Mouse (Mus musculus): Measurements from ENCODE around the gene Tcstv1.
"Not testable (repeated sequence)": the region's sequence is repeated elsewhere in the genome, so short reads cannot be mapped to it uniquely, and the experiment has no call there.

Gene Tcstv1

GRCm38 (mm10) chr13:119894685-119895084 lies at the start of gene Tcstv1:
Tcstv1 (minus strand) TSS chr13:119894785.
- not testable (repeated sequence) for DNase-seq (ENCODE audit: low read depth)

DNA sequence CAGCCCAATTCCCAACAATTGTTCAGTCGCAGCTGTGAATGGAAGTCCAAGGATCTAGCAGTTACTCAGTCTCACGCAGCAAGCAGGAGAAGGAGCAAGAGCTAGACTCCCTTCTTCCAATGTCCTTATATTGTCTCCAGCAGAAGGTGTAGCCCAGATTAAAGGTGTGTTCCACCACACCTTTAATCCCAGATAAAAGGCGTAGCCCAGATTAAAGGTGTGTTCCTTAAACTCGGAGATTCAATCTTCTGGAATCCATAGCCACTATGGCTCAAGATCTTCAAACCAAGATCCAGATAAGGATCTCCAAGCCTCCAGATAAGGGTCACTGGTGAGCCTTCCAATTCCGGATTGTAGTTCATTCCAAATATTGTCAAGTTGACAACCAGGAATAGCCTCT lies 34.6 kb upstream of the Tcstv1 start, which contains the start of gene Gm21761:
Gene Gm21761 (minus strand): TSS at position 101 of the 400 bp plus-strand sequence.
- DNase-seq (ENCODE audit: low read depth): not testable (repeated sequence)

GRCm38 (mm10) chr13:119924597-119925340 lies 30.2 kb upstream of the Tcstv1 start:
- DNase-seq (ENCODE audit: low read depth): not testable (repeated sequence)

GRCm38 (mm10) chr13:119916966-119917722 lies 22.6 kb upstream of the Tcstv1 start:
- DNase-seq (ENCODE audit: low read depth): not testable (repeated sequence)

DNA sequence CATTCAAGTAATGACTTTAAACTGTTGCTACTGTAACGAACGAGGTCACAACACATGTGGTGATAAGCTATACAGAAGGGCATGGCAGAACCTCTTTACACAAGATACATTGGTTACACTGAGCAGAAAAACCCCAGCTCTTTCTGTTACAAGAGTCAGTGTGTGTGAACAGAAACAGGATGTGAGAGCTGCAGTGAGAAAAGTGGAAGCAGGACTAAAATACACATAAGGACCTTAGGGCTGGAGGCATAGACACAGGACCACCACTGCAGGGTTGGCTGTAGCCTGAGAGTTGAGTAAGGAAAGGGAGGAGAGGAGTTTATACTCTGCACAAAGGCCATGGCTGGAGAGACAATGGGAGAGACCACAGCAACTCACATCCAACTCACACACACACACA lies 21.9 kb upstream of the Tcstv1 start:
- not testable (repeated sequence) for DNase-seq (ENCODE audit: low read depth)

- DNase-seq (ENCODE audit: low read depth): not testable (repeated sequence)
Measured at GRCm38 (mm10) chr13:119898549-119898948, 4.0 kb upstream of the Tcstv1 start.

DNA sequence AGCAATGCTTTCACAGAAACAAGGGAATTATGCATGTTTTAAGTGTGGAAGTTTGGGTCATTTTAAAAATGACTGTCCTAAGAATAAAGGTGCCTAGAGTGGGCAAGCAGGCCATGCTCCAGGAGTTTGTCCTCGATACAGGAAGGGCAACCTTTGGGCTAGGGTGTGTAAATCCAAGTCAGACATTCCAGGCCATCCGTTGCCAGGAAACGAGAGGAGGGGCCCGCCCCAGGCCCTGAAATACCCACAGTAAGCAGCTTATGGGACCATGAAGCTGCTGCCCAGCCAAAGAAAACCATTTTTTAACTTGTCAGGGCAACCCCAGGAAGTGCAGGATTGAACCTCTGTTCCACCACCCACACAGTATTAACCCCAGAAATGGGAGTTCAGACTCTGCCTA lies 7.7 kb downstream of the Tcstv1 start:
- not testable (repeated sequence) for DNase-seq (ENCODE audit: low read depth)

DNA sequence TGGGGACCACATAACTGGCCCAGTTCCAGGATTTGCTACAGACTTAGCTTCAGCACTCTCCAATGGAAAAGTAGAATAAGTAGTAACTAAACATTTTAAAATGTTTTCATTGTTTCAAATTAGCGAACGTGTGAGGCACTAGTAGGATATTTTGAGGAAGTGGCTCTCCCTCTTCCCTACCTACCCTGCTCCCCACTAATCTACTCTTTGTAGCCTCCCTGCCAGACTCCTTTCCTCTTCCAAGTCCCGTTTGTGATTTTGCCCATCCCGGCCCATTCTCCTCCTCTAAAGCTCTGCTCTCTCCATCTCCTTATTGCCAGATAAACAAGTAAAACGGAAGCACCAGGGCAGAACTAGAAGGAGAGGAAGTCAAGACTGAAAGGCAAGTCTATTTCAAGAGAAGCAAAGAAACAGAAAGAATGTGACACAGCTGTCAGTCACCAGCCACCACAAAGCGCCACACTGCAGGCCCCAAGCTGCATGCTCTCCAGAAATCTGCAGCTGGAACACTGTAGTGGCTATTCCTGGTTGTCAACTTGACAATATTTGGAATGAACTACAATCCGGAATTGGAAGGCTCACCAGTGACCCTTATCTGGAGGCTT lies 30.1 kb downstream of the Tcstv1 start:
- DNase-seq (ENCODE audit: low read depth): not testable (repeated sequence)

DNA sequence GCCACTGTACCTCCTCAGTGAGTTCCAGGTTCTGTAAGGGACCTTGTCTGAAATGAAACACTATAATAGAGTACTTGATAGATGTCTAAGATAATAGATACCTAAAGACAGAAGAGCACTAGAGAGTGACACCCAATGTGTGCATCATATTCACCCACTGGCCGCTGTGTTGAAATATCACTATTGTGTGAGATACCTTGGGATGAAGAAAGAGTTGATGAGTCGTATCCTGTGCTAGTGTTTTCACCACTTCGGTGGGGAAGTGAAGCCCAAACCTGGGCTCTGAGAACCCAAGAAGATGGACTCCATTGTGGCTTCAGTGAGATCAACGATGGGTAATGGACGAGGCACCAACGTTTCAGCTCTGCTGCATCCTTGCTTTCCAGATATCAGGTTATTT lies 32.2 kb downstream of the Tcstv1 start:
- DNase-seq (ENCODE audit: low read depth): not testable (repeated sequence)
